Mouse (Mus musculus) ES-Bruce4 (cell line): Measurements from ENCODE around the gene Slc26a9.

ENCODE experiments used
- CTCF ChIP-seq: IDR thresholded peaks from one replicate; pipeline ENCODE4 v1.8.1; 2011; ENCODE audit warnings: low read depth, low read length
- EP300 ChIP-seq: IDR thresholded peaks from 2 replicates; pipeline ENCODE4 v1.6.1; 2011; ENCODE audit warnings: low read depth, low read length; ENCODE audit not compliant: insufficient read depth
- POLR2A ChIP-seq: IDR thresholded peaks from one replicate; pipeline ENCODE4 v1.8.1; 2011; ENCODE audit warnings: low read length; ENCODE audit not compliant: insufficient read depth

GRCm38 (mm10) chr1:131812006-131812405 lies 68.2 kb downstream of the Slc26a9 start:
- TF ChIP-seq POLR2A (no peak), CTCF (no peak), EP300 (no peak)
